Mouse (Mus musculus) ovary, postnatal 36 days (tissue): ENCODE measurements around the gene Slco1a1.
"Not testable (repeated sequence)": the region's sequence is repeated elsewhere in the genome, so short reads cannot be mapped to it uniquely, and the experiment has no call there.

Source experiments
- DNase-seq: peaks from one replicate; pipeline ENCODE4 v3.0.0; 2022; ENCODE audit warnings: low spot score, mixed read lengths

The Slco1a1 gene

GRCm38 (mm10) chr6:141946862-141947261 is at the start of gene Slco1a1:
TSS of gene Slco1a1 (minus strand) at chr6:141946962.
- DNase-seq, result no peak

- no peak for DNase-seq
Measured at GRCm38 (mm10) chr6:141986772-141987171, 40.0 kb upstream of the Slco1a1 start.

- no peak for DNase-seq
Measured at GRCm38 (mm10) chr6:141984644-141985043, 37.9 kb upstream of the Slco1a1 start.

- no peak for DNase-seq
Measured at GRCm38 (mm10) chr6:141962420-141962819, 15.7 kb upstream of the Slco1a1 start.

GRCm38 (mm10) chr6:141961861-141962260 is 15.1 kb upstream of the Slco1a1 start:
- no peak for DNase-seq

GRCm38 (mm10) chr6:141960482-141960881 is 13.7 kb upstream of the Slco1a1 start:
- DNase-seq, result no peak

GRCm38 (mm10) chr6:141940451-141940850 is 6.3 kb downstream of the Slco1a1 start:
- no peak for DNase-seq

GRCm38 (mm10) chr6:141898197-141898596 is 48.6 kb downstream of the Slco1a1 start:
- no peak for DNase-seq

GRCm38 (mm10) chr6:141889723-141890122 is 57.0 kb downstream of the Slco1a1 start:
- no peak for DNase-seq

GRCm38 (mm10) chr6:141888248-141888647 is 58.5 kb downstream of the Slco1a1 start:
- DNase-seq, result no peak

- DNase-seq, result no peak
Measured at GRCm38 (mm10) chr6:141882581-141882980, 64.2 kb downstream of the Slco1a1 start.

GRCm38 (mm10) chr6:141875742-141876141 is 71.0 kb downstream of the Slco1a1 start:
- not testable (repeated sequence) for DNase-seq

GRCm38 (mm10) chr6:141871711-141872110 is 75.1 kb downstream of the Slco1a1 start:
- no peak for DNase-seq

- no peak for DNase-seq
Measured at GRCm38 (mm10) chr6:141868735-141869134, 78.0 kb downstream of the Slco1a1 start.

- no peak for DNase-seq
Measured at GRCm38 (mm10) chr6:141866026-141866425, 80.7 kb downstream of the Slco1a1 start.

GRCm38 (mm10) chr6:141857735-141858531 is 88.8 kb downstream of the Slco1a1 start:
- no peak for DNase-seq
